Mouse (Mus musculus) embryonic facial prominence, embryonic 13.5 days (tissue): ENCODE data around the gene Ttc8. TPM values are rescaled to one million over a fixed set of nuclear protein-coding genes. Genes with fewer than 3 reads are reported as not detected.

ENCODE experiments used
- polyA plus RNA-seq: library from polyadenylated mRNA; unstranded; fragments of >200 nt; fragmentation: Nextera tagmentation; extraction: Ambion mirVana; gene quantifications from 2 replicates; pipeline ENCODE4 v1.2.1, GENCODE M21; 2015

The Ttc8 gene
- polyA plus RNA-seq, 1 experiment from 2014 or later, result 37.6 TPM

Other genes with a start within 250 kb of the Ttc8 start
- gene Ptpn21, start 183.2 kb upstream of the Ttc8 start, polyA plus RNA-seq, result 5.4 and 6.4 TPM in 2 replicates
- gene Zc3h14, start 173.6 kb upstream of the Ttc8 start, polyA plus RNA-seq, result 133 and 135 TPM in 2 replicates
- 2.3 and 4.3 TPM in 2 replicates for gene Eml5, start 19.1 kb upstream of the Ttc8 start, polyA plus RNA-seq